Mouse (Mus musculus) embryo, embryonic 10 days (tissue): ENCODE measurements at regions not wholly inside any gene's neighbourhood (a gene's known extent, or its start where the extent isn't known, plus 50 kb on each side); places are given as distances from the start of the nearest gene placed in this dataset.

Experiments
- DNase-seq: peaks from one replicate; pipeline ENCODE4 v3.0.0-alpha.2; 2015; ENCODE audit warnings: low spot score

DNA sequence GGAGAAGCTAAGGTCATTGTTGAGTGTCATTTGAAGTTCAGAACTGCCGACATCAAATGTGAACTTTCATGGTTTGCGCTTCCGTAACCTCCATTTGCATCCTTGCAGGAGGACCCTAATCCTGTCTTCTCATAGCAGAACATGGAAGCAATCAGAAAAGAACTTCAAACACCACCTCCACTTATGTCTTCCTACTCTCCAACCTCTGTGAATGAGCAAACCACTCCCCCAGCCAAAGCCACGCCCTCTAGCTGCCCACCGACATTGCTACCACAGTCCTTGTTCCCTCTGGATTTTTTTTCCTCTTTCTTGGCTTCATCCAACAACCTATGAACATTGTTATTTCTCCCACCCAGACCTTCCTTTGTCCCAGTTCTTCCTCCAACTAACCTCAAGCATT, 149.9 kb downstream of the Kdr start:
- no peak for DNase-seq

DNA sequence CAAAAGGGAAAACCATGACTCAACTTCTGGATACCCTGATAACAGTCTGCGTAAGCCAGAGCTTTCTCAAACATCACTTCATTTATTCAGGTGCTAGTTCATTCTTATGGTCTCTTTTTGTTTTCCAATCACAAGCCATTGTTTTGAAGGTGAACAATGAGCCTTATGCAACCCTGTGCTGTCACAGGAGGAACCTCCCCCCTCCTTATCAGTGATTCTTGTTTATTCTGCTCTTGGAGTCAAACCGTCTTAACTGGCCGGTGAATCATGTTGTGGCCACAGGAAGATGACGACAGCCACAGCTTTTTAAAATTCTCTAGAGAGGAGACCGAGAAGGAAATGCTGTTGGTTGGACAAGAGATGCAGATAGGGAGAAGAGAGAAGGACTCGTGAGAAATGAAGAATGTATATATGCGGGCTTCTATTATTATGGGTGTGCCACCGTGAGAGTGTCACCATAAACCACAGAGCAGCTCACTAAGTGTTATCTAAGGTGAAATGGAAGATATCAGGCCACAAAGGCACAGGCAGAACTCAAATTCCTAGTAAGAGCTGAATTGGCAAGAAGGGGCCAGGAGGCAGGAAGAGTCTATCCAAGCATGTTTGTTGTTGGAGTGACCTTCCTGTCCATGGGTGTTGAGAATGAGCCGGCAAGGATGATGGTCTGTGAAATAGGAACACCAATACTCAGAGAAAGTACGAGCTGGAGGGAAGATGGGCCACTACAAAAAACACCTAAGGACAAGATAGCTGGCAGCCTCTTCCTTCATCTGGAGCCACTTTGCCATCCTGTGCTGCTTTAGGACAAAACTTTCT, 151.8 kb downstream of the Kdr start:
- DNase-seq, result no peak

DNA sequence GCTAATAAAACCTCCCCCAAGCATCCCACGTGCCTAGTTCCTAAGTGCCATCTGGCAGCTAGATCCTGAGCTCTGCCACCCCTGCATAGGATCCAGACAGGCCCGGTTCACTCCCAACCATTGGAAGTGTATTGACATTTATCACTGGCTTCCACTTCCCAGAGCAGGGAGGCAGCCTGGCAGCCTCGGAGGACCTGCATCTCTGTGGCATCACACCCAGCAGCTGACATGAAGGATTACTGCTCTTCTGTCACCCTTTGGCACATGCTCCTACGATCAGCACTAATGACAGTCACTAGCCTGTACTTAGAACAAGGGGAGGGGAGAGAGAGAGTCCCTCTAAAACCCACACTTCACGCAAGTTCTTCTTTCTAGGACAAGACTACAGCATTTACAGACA, 152.7 kb downstream of the Kdr start:
- no peak for DNase-seq

DNA sequence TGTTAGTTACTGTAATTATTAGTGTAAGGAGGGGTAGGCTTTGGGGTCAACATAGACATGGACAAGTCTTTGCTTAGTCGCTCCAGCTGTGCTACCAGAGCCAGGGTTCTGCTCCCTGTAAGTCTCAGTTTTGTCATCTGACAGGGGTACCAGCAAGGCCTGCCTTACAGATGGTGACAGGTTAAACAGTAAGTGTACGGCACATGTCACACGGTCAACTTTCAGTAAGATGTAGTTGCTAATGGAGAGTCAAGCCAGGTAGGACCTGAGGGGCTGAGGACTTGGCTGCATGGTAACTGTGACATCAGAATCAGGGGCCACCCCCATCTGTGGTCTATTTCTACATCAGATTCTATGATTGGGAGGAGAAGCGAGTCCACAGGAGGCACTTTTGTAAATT, 153.6 kb downstream of the Kdr start:
- DNase-seq, result no peak

DNA sequence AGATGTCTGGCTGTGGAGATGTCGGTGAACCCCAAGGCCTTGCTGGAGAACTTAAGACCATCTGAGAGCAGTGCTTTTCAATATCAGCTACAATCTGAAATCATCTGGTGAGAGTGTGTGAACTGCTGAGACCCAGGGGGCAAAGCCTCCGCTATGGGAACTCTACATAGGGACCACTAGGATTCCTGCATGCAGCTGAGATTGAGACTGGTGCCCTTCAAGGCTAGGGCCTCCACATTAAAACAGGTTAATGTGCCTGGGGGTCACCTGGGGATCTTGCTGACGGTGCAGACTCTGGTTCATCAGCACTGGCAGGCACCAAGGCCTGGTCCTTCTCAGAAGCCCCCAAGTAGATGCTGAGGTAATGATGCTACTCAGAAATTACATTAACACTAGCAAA, 154.6 kb downstream of the Kdr start:
- no peak for DNase-seq

DNA sequence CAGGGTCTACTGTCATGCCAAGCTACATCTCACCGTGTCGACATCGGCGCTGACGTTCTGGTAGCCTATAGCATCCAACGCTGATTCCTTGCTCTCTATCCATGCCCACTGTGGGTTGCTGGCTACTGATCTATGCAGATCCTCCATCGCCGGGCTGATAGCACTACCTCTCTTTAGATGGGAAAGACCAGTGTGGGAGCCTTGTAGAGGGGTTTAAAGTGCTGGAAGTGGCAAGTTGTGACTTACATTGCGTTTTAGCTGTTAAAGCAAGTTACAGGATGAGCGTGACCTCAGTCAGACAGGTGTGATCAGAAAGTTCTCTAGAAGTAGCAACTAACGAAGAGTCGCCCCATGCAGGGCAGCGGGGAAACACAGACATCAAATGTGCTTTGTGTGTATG, 160.9 kb downstream of the Kdr start:
- no peak for DNase-seq

DNA sequence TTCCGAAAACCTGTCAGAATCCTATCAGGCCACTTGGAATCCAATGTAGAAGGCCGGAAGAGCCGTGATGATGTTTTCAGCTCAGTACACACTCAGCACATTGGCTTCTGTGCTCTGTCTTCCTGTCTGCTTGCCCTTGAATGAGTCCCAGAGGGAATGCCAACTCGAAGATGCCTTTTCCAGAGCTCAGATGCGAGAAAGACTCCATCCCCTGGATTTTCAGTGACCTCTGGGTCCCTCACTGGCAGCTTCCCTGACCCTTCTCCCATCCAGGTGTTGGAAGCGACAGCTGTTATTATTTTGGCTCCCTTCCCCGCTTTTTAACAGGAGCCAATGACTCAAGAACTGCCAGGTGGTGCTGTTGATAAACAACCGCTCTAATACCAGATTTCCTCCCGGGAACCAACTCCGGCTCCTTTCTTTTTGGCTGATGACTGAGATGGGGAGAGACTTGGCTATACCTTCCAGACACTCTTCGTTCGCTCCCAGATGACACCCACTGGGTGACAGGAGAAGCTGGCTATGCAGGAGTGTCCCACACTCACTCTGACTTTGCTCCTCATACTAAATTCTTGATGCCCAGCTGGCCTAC, 163.8 kb downstream of the Kdr start:
- no peak for DNase-seq

DNA sequence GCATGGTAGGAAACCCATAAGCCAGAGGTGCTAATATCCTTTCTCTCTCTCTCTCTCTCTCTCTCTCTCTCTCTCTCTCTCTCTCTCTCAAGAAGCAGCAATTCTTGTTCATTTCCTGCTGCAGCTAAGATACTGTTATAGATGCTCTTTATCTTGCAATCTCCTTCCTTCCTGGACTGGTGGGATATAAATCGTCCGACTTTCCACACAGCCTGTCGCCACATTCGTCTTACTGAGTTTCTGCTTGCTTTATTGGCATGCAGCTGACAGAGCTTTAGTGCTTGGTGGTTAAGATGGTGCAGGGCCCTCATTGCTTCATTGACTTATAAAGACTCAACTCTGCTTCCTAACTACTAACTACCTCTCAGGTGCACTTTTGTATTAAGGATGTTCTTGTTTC, 165.6 kb downstream of the Kdr start:
- no peak for DNase-seq

DNA sequence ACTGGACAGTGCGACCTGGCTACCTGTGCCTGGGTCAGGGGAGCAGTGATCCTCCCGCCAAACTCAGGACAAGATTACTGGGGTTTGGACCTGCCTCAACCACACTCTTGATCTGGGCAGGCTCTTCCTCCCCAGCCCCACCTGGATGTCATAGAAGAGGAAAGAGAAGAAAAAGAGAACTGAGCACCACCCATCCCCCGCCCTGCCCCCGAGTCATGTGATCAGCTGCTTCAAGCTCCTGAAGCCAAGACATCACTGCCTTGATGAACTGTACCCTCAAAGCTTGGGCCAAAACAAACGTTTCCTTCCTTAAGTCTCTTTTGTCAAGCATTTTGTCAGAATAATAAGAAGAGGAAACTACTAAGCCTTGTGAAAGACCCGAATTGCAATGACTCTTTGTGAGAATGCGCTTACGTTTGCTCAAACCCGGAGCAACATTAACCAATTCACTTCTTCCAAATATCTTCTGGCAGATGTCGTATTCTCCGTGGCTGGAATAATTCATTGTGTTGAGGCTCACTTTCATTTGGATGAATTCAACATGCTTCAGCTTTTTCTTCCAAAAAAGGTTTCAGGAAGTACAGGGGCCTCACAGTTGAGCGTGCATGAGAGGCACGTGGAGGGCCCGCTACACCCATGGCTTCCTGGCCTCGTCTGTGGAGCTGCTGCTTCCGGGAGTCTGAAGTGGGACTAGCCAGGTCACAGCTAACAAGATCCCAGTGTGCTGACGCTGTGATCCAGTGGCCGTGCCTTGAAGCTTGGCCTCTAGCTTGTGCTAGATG, 169.5 kb downstream of the Kdr start:
- DNase-seq, result no peak

DNA sequence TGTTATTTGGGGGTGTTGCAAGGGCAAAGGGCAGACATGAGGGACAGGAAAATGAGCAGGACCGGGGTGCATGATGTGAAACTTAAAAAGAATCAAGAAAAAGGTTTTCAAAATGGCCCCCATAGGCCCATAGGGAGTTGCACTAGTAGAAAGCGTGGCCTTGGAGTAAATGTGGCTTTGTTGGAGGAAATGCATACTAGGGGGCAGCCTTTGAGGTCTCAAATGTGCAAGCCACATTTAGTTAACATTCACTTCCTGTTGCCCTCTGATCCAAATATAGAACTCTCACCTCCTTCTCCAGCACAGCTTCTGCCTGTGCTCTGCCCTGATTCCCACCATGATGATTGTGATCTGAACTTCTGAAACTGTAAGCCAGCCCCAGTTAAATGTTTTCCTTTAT, 173.2 kb downstream of the Kdr start:
- DNase-seq, result no peak

DNA sequence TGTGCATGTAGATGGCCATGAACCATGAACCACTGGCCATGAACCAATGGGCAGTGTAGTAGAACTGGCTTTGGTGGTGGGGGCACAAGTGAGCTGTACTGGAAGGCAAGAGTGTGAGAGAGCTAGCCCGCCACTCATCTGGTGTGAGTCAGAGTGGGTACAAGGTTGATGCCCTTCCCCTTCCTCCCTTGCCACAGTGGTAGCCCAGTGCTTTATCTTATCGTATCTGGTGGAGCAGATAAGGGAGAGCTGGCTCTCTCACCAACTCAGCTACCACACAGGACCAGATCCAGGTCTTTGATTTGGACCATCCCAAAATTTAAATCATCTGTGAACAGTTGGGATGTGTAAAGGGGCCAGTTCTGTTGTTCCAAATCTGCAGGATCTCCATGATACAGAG, 173.9 kb downstream of the Kdr start:
- DNase-seq, result no peak

DNA sequence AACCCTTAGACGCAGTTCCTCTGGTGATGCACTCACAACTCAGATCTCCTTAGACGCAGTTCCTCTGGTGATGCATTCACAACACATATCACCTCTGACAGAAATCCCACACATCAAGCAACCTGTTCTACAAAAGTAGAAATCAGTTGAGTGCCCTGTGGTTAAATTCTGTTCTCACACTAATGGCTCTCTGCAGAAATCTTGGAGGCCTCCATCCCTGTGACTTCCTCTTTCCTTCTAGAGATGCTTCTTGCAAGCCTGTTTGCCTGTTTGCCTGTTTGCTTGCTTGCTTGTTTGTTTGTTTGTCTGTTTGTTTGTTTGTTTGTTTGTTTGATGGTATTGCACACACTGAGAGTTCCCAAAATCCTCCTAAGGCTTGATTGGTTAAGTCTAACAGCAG, 175.2 kb downstream of the Kdr start:
- DNase-seq, result no peak

DNA sequence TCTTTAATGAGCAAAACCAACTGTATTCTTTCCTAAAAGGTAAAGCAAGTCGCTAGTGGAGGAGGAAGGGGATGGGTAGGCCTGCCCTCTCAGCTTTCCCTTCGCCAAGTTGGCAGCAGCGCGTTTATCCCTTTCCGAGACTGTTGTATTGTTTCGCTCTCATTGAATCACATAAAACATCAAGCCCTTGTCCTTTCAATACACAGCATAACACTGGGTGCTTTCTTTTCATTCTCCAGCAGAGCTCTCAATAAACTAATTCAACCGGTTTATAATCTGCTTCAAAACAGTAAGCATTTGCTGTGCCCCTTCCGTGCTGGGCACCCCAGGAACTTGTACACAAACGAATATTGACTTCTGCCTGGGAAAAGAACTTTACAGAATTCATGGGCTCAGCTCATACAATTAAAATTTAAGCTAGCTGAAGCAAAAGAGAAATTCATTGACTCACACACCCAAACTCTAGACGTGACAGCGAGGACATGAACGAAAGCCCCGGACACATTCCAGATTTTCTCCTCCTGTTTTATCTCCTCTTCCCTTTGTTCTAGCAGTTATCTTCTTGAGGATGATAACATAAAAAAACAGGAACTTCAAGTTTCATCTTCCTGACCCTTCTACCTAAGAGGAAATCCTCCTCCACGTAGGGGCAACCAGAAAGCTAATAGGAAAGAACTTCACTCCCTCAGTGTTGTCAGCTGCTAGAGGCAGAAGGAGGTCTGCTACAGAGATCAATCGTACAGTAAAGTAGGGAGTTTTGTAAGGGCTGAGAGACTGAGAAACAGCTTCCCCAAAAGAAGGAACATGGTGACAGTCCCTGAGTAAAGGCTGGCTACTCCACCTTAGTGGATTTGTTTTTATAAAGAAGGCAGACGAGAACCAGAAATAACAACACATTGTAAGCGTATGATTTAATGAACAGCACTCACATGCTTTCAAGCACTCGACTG, 177.9 kb downstream of the Kdr start:
- DNase-seq, result no peak

DNA sequence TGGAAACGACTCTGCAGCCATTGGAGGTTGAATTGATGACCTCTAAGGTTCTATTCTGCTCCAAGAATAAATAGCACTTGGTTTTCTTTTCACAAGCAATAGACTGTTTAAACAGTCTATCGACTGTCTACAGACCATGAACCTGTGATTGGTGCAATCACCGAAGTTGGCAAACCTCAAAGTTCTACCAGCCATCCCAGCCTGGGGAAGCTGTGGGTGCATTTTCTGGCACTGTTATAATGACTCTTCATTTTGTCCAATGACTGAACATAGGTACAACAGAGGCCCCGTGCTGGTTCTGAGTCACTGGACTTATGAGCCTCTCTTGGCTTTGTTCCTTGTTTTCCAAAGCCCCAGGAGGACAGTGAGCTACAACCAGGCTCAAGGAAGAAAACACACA, 178.6 kb downstream of the Kdr start:
- DNase-seq, result no peak

DNA sequence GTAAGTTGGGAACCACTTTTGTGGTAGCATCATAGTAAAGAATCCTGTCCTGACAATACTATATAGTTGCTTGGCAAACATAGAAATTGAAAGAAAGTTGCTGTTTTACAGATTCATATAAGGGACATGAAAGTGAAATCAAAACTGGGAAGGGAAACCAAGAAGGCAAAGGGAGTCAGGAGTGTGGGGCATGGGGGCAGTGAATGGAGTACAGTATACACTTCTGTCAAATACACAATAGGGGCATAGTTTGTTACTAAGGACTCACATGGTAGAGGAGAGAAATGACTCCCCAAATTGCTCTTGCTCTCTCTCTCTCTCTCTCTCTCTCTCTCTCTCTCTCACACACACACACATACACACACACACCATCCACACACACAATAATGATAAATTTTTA, 185.1 kb downstream of the Kdr start:
- DNase-seq, result no peak

DNA sequence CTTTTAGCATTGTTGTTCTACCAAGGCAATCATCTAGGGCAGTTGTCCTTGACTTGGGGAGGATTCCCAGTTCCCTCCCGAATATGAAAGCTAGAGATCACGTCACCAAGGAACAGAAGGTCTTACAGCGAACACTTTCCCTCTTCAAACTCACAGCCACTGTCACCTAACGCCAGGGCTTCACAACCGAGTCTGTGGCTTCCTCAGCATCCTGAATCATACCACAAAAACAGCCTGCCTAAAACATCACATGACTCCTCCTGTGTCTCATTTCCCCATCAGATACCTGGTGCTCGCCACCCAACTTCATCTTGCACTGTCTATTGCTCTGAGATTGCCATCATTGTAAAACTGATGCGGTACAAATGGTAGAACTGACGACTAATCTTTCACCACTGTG, 186.5 kb downstream of the Kdr start:
- no peak for DNase-seq

DNA sequence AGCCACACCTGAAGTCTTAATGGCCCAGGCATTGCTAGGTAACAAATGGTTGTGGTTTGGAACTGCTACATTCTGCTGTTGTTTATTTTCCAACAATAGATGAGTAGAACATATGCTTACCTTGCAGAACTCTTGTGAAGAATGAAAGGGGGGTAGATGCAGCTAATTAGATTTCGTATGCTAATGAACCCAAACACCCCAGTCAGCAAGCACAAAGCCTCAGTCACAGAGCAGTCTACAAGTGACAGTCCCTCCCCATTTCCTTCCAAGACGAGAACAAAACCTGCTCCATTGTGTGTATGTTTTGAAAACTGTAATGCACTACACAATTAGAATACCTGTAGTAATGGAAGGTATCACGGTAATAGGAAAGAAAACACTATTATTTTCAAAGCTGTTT, 190.2 kb downstream of the Kdr start:
- DNase-seq, result no peak

DNA sequence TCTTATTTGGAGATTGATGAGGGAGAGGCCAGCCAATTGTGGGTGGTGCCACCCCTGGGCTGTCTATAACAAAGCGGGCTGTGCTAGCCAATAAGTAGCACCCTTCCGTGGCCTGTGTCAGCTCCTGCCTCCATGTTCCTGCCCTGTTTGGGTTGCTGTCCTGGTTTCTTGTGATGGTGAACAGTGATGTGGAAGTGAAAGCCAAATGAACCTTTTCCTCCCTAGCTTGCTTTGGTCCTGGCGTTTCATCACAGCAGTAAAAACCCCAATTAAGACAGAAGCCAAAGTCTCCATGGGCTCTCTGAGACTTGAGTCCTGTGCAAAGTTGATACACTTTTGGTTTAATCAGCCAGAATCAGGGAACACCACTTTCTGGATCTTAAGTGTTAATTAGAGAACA, 192.1 kb downstream of the Kdr start:
- DNase-seq, result no peak

DNA sequence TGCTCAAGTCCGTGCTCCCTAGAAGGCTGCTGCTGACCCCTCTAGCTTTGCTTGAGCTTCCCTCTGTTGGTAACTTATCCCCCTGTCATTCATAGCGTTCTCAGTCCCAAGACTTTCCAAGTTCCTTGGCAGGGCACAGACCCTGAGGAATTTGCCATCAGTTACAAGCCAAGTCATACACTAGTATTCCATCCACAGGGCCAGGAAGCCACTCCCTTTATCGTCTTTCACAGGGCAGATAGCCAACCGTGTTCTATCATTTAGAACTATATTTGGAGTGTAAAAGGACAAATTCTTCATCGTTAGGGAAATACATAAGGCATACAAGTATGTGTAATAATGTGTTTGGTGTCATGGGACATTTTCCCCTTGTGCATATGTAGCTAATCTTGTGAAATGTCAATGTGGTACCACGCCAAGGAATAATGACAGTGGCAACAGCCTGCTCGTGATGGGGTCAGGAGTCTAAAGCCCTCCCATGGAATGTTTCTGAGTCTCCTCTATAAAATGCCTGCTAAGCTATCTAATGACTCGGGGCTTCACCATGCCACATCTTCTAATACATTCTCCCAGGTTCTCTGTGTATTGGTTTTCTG, 193.2 kb downstream of the Kdr start:
- DNase-seq, result no peak

DNA sequence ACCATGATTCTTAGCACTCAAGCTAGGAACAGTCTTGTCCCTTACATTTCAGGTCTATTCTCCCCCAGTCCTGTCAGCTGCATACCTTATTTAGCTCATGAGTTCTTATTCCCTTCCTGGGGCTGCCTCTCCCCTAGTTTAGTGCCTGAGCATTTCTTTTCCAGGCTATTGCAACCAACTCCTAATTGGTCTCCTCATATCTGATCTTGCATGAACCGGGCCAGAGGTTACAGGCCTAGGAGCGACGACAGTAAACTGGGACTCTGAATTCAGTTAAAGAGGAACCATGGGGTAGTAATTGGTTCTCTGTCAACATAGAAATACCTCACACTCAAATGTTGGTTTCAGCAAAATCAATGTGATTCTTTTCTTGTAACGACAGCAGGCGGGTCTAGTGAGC, 195.9 kb downstream of the Kit start:
- no peak for DNase-seq

DNA sequence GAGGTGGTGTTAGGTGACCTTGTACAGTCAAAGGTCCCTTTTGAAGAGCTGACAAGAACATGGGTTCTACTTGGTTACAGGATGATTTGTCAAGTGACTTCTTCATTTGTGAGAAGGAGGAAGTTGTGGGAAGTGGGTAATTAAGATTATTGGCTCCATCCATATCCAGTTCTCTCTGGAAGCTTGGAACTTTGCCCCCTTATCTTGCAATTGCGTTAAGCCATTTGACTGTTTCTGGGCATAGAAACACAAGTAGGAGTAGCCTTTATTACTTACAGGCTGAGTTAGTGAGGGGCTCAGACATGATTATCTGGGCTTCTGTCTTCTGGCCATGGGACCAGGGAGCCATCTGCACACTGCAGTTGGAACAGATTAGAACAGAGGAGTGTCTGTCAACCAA, 192.5 kb downstream of the Kit start:
- DNase-seq, result no peak

DNA sequence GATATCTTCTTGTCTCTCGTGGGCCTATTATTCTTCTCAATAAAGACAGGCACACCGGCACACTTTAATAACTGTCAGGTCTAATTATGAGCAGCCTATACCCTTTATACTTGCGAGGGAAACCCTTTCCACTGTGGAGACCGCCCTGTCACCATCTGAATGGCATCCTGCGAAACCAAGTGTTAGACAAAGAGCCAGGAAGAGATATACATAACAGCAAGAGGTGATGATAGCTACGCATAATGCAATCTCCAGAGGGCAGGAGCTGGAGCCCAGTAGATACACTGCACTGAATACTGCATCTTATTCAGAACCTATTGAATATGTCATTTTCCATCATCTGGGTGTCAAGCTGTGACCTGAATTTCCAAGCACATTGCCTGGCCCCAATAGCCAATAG, 187.7 kb downstream of the Kit start:
- no peak for DNase-seq
